Mouse (Mus musculus): Measurements from ENCODE around the gene Zfp39. TPM values are rescaled to one million over a fixed set of nuclear protein-coding genes. Genes with fewer than 3 reads are reported as not detected.

Zfp39 gene
- polyA plus RNA-seq, 1 experiment from 2014 or later = 6.1 TPM

- no peak overlapping the region for H3K4me2 ChIP-seq (ENCODE audit: low read length)
- H3K4me1 ChIP-seq (ENCODE audit: control insufficient read depth, insufficient read depth, low read depth, low read length) = peaks cover 6% of the 10 kb centered on the region
- no peak overlapping the region for H3K9ac ChIP-seq (ENCODE audit: low read depth, low read length)
- H3K9me3 ChIP-seq (ENCODE audit: control insufficient read depth, low read length) = no peaks in the 10 kb centered on the region
- H3K4me3 ChIP-seq (ENCODE audit: low read length) = no peak overlapping the region
- no peak for ATAC-seq
- 71% methylated on average over 5 of the region's 5 CpGs for WGBS
- H3K27ac ChIP-seq (ENCODE audit: low read depth, low read length) = no peak overlapping the region
- H3K36me3 ChIP-seq (ENCODE audit: control insufficient read depth, insufficient read depth, low read length) = no peaks in the 10 kb centered on the region
- H3K27me3 ChIP-seq (replicated peaks; ENCODE audit: control insufficient read depth, insufficient read depth, low read length) = no peaks in the 10 kb centered on the region
Observed at GRCm38 (mm10) chr11:58944136-58944535, 40.1 kb upstream of the Zfp39 start.

GRCm38 (mm10) chr11:58939088-58939439, 35.0 kb upstream of the Zfp39 start:
- 12% methylated on average over 6 of the region's 6 CpGs for WGBS
- Histone ChIP-seq H3K27me3 (replicated peaks; ENCODE audit: control insufficient read depth, insufficient read depth, low read length) (no peaks in the 10 kb centered on the region), H3K4me1 (ENCODE audit: control insufficient read depth, insufficient read depth, low read depth, low read length) (peaks cover 17% of the 10 kb centered on the region), H3K4me2 (ENCODE audit: low read length) (peak overlapping the region; percentile 72), H3K9ac (ENCODE audit: low read depth, low read length) (peak overlapping the region; percentile 99), H3K4me3 (ENCODE audit: low read length) (peak overlapping the region; percentile 93), H3K36me3 (ENCODE audit: control insufficient read depth, insufficient read depth, low read length) (peaks cover 3% of the 10 kb centered on the region), H3K9me3 (ENCODE audit: control insufficient read depth, low read length) (no peaks in the 10 kb centered on the region), H3K27ac (ENCODE audit: low read depth, low read length) (peak overlapping the region; percentile 96)
- ATAC-seq = no peak

GRCm38 (mm10) chr11:58938322-58939087, 34.5 kb upstream of the Zfp39 start, which contains the start of gene Rnf187:
Gene Rnf187 (minus strand): TSS chr11:58938916.
- no peaks in the 10 kb centered on the region for H3K9me3 ChIP-seq (ENCODE audit: control insufficient read depth, low read length)
- H3K4me1 ChIP-seq (ENCODE audit: control insufficient read depth, insufficient read depth, low read depth, low read length) = peaks cover 17% of the 10 kb centered on the region
- peaks cover 5% of the 10 kb centered on the region for H3K36me3 ChIP-seq (ENCODE audit: control insufficient read depth, insufficient read depth, low read length)
- H3K4me3 ChIP-seq (ENCODE audit: low read length) = peak within 1 kb of the TSS; percentile 93
- ATAC-seq = peak; percentile 98
- no peaks in the 10 kb centered on the region for H3K27me3 ChIP-seq (replicated peaks; ENCODE audit: control insufficient read depth, insufficient read depth, low read length)
- peak within 1 kb of the TSS; percentile 72 for H3K4me2 ChIP-seq (ENCODE audit: low read length)
- peak within 1 kb of the TSS; percentile 99 for H3K9ac ChIP-seq (ENCODE audit: low read depth, low read length)
- WGBS = under 1% methylated on average over 67 of the region's 95 CpGs
- peak within 1 kb of the TSS; percentile 96 for H3K27ac ChIP-seq (ENCODE audit: low read depth, low read length)

- H3K9ac ChIP-seq (ENCODE audit: low read depth, low read length) = peak overlapping the region; percentile 99
- no peaks in the 10 kb centered on the region for H3K9me3 ChIP-seq (ENCODE audit: control insufficient read depth, low read length)
- H3K27me3 ChIP-seq (replicated peaks; ENCODE audit: control insufficient read depth, insufficient read depth, low read length) = no peaks in the 10 kb centered on the region
- H3K36me3 ChIP-seq (ENCODE audit: control insufficient read depth, insufficient read depth, low read length) = peaks cover 9% of the 10 kb centered on the region
- H3K4me2 ChIP-seq (ENCODE audit: low read length) = peak overlapping the region; percentile 72
- H3K4me1 ChIP-seq (ENCODE audit: control insufficient read depth, insufficient read depth, low read depth, low read length) = peaks cover 17% of the 10 kb centered on the region
- under 1% methylated on average over 13 of the region's 13 CpGs for WGBS
- H3K4me3 ChIP-seq (ENCODE audit: low read length) = peak overlapping the region; percentile 93
- peak overlapping the region; percentile 96 for H3K27ac ChIP-seq (ENCODE audit: low read depth, low read length)
- ATAC-seq = 0 out of 2 replicates have a peak, but pooled peaks have one; percentile 0
Observed at GRCm38 (mm10) chr11:58937909-58938308, 33.9 kb upstream of the Zfp39 start.

- no peak overlapping the region for H3K9ac ChIP-seq (ENCODE audit: low read depth, low read length)
- 82% methylated on average over 4 of the region's 4 CpGs for WGBS
- H3K36me3 ChIP-seq (ENCODE audit: control insufficient read depth, insufficient read depth, low read length) = peaks cover 25% of the 10 kb centered on the region
Observed at GRCm38 (mm10) chr11:58931576-58931975, 27.6 kb upstream of the Zfp39 start.

GRCm38 (mm10) chr11:58930254-58930653, 26.2 kb upstream of the Zfp39 start:
- ATAC-seq = no peak
- no peak overlapping the region for H3K27ac ChIP-seq (ENCODE audit: low read depth, low read length)
- WGBS = 88% methylated on average over 3 of the region's 3 CpGs

More at GRCm38 (mm10) chr11:58931576-58931975, 27.6 kb upstream of the Zfp39 start:
- Histone ChIP-seq H3K27ac (ENCODE audit: low read depth, low read length) (no peak overlapping the region), H3K9me3 (ENCODE audit: control insufficient read depth, low read length) (no peaks in the 10 kb centered on the region), H3K27me3 (replicated peaks; ENCODE audit: control insufficient read depth, insufficient read depth, low read length) (no peaks in the 10 kb centered on the region), H3K4me3 (ENCODE audit: low read length) (no peak overlapping the region), H3K4me1 (ENCODE audit: control insufficient read depth, insufficient read depth, low read depth, low read length) (peaks cover 2% of the 10 kb centered on the region), H3K4me2 (ENCODE audit: low read length) (no peak overlapping the region)
- no peak for ATAC-seq

GRCm38 (mm10) chr11:58929641-58930040, 25.6 kb upstream of the Zfp39 start:
- Histone ChIP-seq H3K27ac (ENCODE audit: low read depth, low read length) (no peak overlapping the region), H3K9me3 (ENCODE audit: control insufficient read depth, low read length) (no peaks in the 10 kb centered on the region), H3K36me3 (ENCODE audit: control insufficient read depth, insufficient read depth, low read length) (peaks cover 21% of the 10 kb centered on the region), H3K4me2 (ENCODE audit: low read length) (no peak overlapping the region), H3K9ac (ENCODE audit: low read depth, low read length) (no peak overlapping the region), H3K27me3 (replicated peaks; ENCODE audit: control insufficient read depth, insufficient read depth, low read length) (no peaks in the 10 kb centered on the region), H3K4me3 (ENCODE audit: low read length) (no peak overlapping the region), H3K4me1 (ENCODE audit: control insufficient read depth, insufficient read depth, low read depth, low read length) (no peaks in the 10 kb centered on the region)
- no peak for ATAC-seq
- WGBS = 74% methylated on average over 3 of the region's 3 CpGs

More at GRCm38 (mm10) chr11:58930254-58930653, 26.2 kb upstream of the Zfp39 start:
- Histone ChIP-seq H3K4me3 (ENCODE audit: low read length) (no peak overlapping the region), H3K4me2 (ENCODE audit: low read length) (no peak overlapping the region), H3K9me3 (ENCODE audit: control insufficient read depth, low read length) (no peaks in the 10 kb centered on the region), H3K9ac (ENCODE audit: low read depth, low read length) (no peak overlapping the region), H3K4me1 (ENCODE audit: control insufficient read depth, insufficient read depth, low read depth, low read length) (no peaks in the 10 kb centered on the region), H3K36me3 (ENCODE audit: control insufficient read depth, insufficient read depth, low read length) (peaks cover 25% of the 10 kb centered on the region), H3K27me3 (replicated peaks; ENCODE audit: control insufficient read depth, insufficient read depth, low read length) (no peaks in the 10 kb centered on the region)

GRCm38 (mm10) chr11:58929055-58929454, 25.0 kb upstream of the Zfp39 start:
- WGBS = 77% methylated on average over 4 of the region's 4 CpGs
- no peaks in the 10 kb centered on the region for H3K4me1 ChIP-seq (ENCODE audit: control insufficient read depth, insufficient read depth, low read depth, low read length)
- H3K27ac ChIP-seq (ENCODE audit: low read depth, low read length) = no peak overlapping the region
- no peaks in the 10 kb centered on the region for H3K9me3 ChIP-seq (ENCODE audit: control insufficient read depth, low read length)
- no peaks in the 10 kb centered on the region for H3K27me3 ChIP-seq (replicated peaks; ENCODE audit: control insufficient read depth, insufficient read depth, low read length)
- H3K36me3 ChIP-seq (ENCODE audit: control insufficient read depth, insufficient read depth, low read length) = peaks cover 21% of the 10 kb centered on the region
- no peak for ATAC-seq
- no peak overlapping the region for H3K4me3 ChIP-seq (ENCODE audit: low read length)
- no peak overlapping the region for H3K9ac ChIP-seq (ENCODE audit: low read depth, low read length)
- no peak overlapping the region for H3K4me2 ChIP-seq (ENCODE audit: low read length)

GRCm38 (mm10) chr11:58927790-58928651, 24.0 kb upstream of the Zfp39 start:
- no peak overlapping the region for H3K27ac ChIP-seq (ENCODE audit: low read depth, low read length)
- no peaks in the 10 kb centered on the region for H3K4me1 ChIP-seq (ENCODE audit: control insufficient read depth, insufficient read depth, low read depth, low read length)
- no peak overlapping the region for H3K9ac ChIP-seq (ENCODE audit: low read depth, low read length)
- H3K36me3 ChIP-seq (ENCODE audit: control insufficient read depth, insufficient read depth, low read length) = peaks cover 17% of the 10 kb centered on the region
- no peaks in the 10 kb centered on the region for H3K27me3 ChIP-seq (replicated peaks; ENCODE audit: control insufficient read depth, insufficient read depth, low read length)
- WGBS = 39% methylated on average over 20 of the region's 20 CpGs
- peak overlapping the region; percentile 6 for H3K4me2 ChIP-seq (ENCODE audit: low read length)
- H3K9me3 ChIP-seq (ENCODE audit: control insufficient read depth, low read length) = no peaks in the 10 kb centered on the region
- no peak overlapping the region for H3K4me3 ChIP-seq (ENCODE audit: low read length)
- peak; percentile 56 for ATAC-seq

Data from hindbrain, embryonic 16.5 days (tissue).